In the genomic region with DNA sequence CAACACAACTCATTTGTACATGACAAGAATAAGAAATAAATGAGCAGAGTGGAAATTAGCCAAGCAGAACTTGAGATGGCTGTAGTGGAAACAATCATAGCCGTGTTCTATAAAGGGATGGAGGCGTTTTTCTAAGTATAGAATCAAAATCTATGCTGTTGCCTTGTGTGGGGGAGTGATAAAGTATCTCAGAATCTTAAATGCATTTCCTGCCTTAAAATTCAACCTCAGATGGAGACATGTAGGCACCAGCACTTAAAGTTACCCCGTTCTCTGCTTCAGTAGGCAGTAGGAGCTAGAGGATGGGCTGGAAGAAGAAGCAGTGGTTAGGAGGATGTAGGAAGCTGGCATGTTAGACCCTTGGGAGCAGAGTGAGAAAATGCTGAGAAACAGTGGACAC, we compare ENCODE assay signal across 22 mouse cellular contexts.
"Had no signal": no experiment of that assay in that cellular context is flagged by ENCODE, and none has a peak within 500 bp of the region (broad histone marks: within the 10 kb centered on the region; RNA-seq: fewer than 3 reads in every experiment).

No protein-coding gene starts in this region.

- H3K4me3 ChIP-seq: gastrocnemius, adult 2 months; heart, embryonic 10.5 days; heart, embryonic 12.5 days; hindbrain, embryonic 10.5 days; hindbrain, embryonic 12.5 days; intestine, embryonic 15.5 days; layer of hippocampus, adult 2 months; limb, embryonic 10.5 days; limb, embryonic 12.5 days; liver, embryonic 13.5 days had no signal

- H3K27ac ChIP-seq: gastrocnemius, adult 2 months; heart, embryonic 10.5 days; hindbrain, embryonic 10.5 days; hindbrain, embryonic 12.5 days; hindbrain, embryonic 14.5 days; intestine, embryonic 15.5 days; layer of hippocampus, adult 2 months; limb, embryonic 10.5 days; limb, embryonic 12.5 days; liver, embryonic 13.5 days had no signal

- DNase-seq: gastrocnemius, adult 2 months; gastrocnemius, postnatal 10 days; gastrocnemius, postnatal 25 days; heart, adult 18-20 months; heart, postnatal 10 days; heart, postnatal 4 days; kidney, adult 18-20 months; kidney, adult 8-10 months; kidney, postnatal 10 days; kidney, postnatal 25 days; kidney, postnatal 4 days; liver; liver, embryonic 13.5 days had no signal
